Mouse (Mus musculus): Measurements from ENCODE around the gene Rbms1.

Gene Rbms1

GRCm38 (mm10) chr2:60918401-60918800 is 44.6 kb downstream of the Rbms1 start:
- no peak for DNase-seq (ENCODE audit: low spot score in 2 of 2)

GRCm38 (mm10) chr2:60914524-60915280 is 48.3 kb downstream of the Rbms1 start:
- DNase-seq (ENCODE audit: low spot score in 2 of 2), result peak; percentile 20 to 58

GRCm38 (mm10) chr2:60913281-60913680 is 49.7 kb downstream of the Rbms1 start:
- DNase-seq (ENCODE audit: low spot score in 2 of 2), result no peak

- DNase-seq (ENCODE audit: low spot score in 2 of 2), result no peak
These were observed 51.3 kb downstream of the Rbms1 start for GRCm38 (mm10) chr2:60911716-60912115.

- peak; percentile 35 to 69 for DNase-seq (ENCODE audit: low spot score in 2 of 2)
These were observed 52.2 kb downstream of the Rbms1 start for GRCm38 (mm10) chr2:60910820-60911219.

- DNase-seq (ENCODE audit: low spot score in 2 of 2), result no peak
These were observed 54.4 kb downstream of the Rbms1 start for GRCm38 (mm10) chr2:60908551-60908950.

- no peak for DNase-seq (ENCODE audit: low spot score in 2 of 2)
These were observed 54.9 kb downstream of the Rbms1 start for GRCm38 (mm10) chr2:60908116-60908515.

GRCm38 (mm10) chr2:60905283-60905682 is 57.7 kb downstream of the Rbms1 start:
- DNase-seq (ENCODE audit: low spot score in 2 of 2), result no peak

- no peak for DNase-seq (ENCODE audit: low spot score in 2 of 2)
These were observed 58.9 kb downstream of the Rbms1 start for GRCm38 (mm10) chr2:60904141-60904540.

- DNase-seq (ENCODE audit: low spot score in 2 of 2), result no peak
These were observed 59.5 kb downstream of the Rbms1 start for GRCm38 (mm10) chr2:60903535-60903934.

- DNase-seq (ENCODE audit: low spot score in 2 of 2), result no peak
These were observed 60.4 kb downstream of the Rbms1 start for GRCm38 (mm10) chr2:60902446-60903137.

GRCm38 (mm10) chr2:60901511-60901951 is 61.5 kb downstream of the Rbms1 start:
- peak in 1 of 2 experiments; percentile 41 for DNase-seq (ENCODE audit: low spot score in 2 of 2)

GRCm38 (mm10) chr2:60901013-60901412 is 62.0 kb downstream of the Rbms1 start:
- no peak for DNase-seq (ENCODE audit: low spot score in 2 of 2)

- DNase-seq (ENCODE audit: low spot score in 2 of 2), result no peak
These were observed 70.0 kb downstream of the Rbms1 start for GRCm38 (mm10) chr2:60893042-60893441.

GRCm38 (mm10) chr2:60883931-60884330 is 79.1 kb downstream of the Rbms1 start:
- DNase-seq (ENCODE audit: low spot score in 2 of 2), result no peak

GRCm38 (mm10) chr2:60883043-60883365 is 80.0 kb downstream of the Rbms1 start:
- DNase-seq (ENCODE audit: low spot score in 2 of 2), result no peak

GRCm38 (mm10) chr2:60882202-60883042 is 80.6 kb downstream of the Rbms1 start:
- DNase-seq (ENCODE audit: low spot score in 2 of 2), result no peak

- no peak for DNase-seq (ENCODE audit: low spot score in 2 of 2)
These were observed 81.4 kb downstream of the Rbms1 start for GRCm38 (mm10) chr2:60881571-60882041.

- DNase-seq (ENCODE audit: low spot score in 2 of 2), result peak; percentile 42 to 52
These were observed 82.0 kb downstream of the Rbms1 start for GRCm38 (mm10) chr2:60880789-60881570.

GRCm38 (mm10) chr2:60879966-60880788 is 82.8 kb downstream of the Rbms1 start:
- no peak for DNase-seq (ENCODE audit: low spot score in 2 of 2)
